Mouse (Mus musculus) urinary bladder, postnatal 4 days (tissue): ENCODE measurements around the gene Hypm.

Experiments used
- DNase-seq, 2 experiments: peaks; one replicate each; pipeline ENCODE4 v3.0.0; 2021 to 2022; ENCODE audit warnings: low spot score in 2 of 2

Gene Hypm

GRCm38 (mm10) chrX:9846628-9847027 is at the start of gene Hypm:
Hypm (plus strand) TSS chrX:9846928.
- no peak for DNase-seq

- DNase-seq, result no peak
Measured at GRCm38 (mm10) chrX:9810101-9810500, 36.6 kb upstream of the Hypm start.

DNA sequence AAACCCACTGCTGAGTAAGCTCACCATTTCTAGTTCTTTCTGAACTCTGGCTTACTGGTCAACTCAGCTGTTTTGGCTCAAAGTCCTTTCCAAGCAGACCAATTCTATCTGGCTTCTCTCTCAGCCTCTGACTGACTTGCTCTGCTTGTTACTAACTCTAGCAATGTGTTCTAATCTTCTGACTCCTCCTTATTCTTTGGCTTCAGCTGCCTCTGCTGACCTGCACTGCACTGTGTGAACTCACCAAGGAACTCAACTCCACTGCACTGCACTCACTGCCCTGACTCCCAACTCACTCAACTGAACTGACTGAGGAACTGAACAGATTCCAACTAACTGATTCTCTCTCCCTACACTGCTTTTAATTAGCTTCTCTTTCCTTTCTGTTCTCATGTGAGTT is 34.3 kb upstream of the Hypm start:
- DNase-seq, result no peak

- no peak for DNase-seq
Measured at GRCm38 (mm10) chrX:9834779-9835178, 11.9 kb upstream of the Hypm start.

DNA sequence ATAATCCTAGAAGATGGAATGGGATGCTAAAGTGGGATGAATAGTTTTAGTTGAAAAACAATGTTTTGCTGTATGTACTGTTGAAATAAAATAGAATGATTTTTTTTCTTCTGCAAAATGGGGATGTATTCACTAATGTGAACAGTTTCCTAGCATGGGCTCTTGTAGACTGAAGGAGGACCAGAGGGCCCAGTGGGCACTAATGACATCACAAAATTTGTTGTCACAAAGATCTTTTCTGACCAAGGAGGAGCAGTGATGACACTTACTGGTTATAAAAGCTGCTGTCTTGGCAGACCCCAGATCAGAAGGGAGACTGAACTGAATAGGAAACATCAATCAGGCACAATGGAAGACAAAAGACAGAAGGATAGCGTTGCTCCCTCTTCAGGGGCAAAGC is 2.7 kb downstream of the Hypm start, which contains the start of gene H2al3:
TSS of gene H2al3 (plus strand) at position 301 of the 400 bp plus-strand sequence.
- DNase-seq, result no peak

GRCm38 (mm10) chrX:9861859-9862258 is 15.1 kb downstream of the Hypm start:
- no peak for DNase-seq

DNA sequence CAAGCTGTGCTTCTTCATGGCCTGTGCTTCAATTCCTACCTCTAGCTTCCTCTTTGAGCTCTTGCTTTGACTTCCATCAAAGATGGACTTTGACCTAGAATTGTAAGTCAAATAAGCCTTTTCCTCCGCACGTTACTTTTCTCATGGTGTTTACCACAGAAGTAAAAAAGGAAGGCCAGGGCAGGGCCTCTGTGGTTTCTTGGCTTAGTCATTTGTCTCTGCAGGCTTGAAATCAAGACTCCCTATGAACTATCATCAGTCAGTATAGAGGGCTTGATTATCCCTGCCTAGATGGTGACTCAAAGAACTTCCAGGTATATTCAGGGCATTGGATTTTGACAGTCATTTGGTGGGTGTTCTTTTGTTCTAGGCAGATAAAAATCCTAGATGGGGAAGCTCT is 28.8 kb downstream of the Hypm start:
- no peak for DNase-seq

- DNase-seq, result no peak
Measured at GRCm38 (mm10) chrX:9885322-9885721, 38.6 kb downstream of the Hypm start, which contains the start of gene Sytl5. Sytl5 (plus strand) TSS chrX:9885622.
